Mouse (Mus musculus) liver, embryonic 14.5 days (tissue): ENCODE data around the gene Ubl7. TPM values are rescaled to one million over a fixed set of nuclear protein-coding genes. Genes with fewer than 3 reads are reported as not detected.

Source experiments
- ATAC-seq: fragments of 200-750 bp; cut with Nextera tagmentation; 2 replicates; pipeline ENCODE4 v1.8.0; 2017; ENCODE audit warnings: moderate number of reproducible peaks, mild to moderate bottlenecking, moderate library complexity; ENCODE audit not compliant: insufficient read depth
- DNase-seq, 3 experiments: peaks; one replicate each; pipeline ENCODE4 v3.0.0-alpha.2; 2012 to 2013; ENCODE audit warnings: low read depth in 3 of 3, low spot score in 3 of 3
- H3K27ac ChIP-seq: fragments of 300-500 bp; sonication (generic); 2 replicates; pipeline ENCODE4 v1.5.1; 2014; ENCODE audit warnings: moderate library complexity, mild to moderate bottlenecking, control low read depth, inconsistent platforms
- H3K27me3 ChIP-seq: fragments of 300-500 bp; sonication (generic); 2 replicates; pipeline ENCODE4 v1.6.1; 2014; ENCODE audit warnings: mild to moderate bottlenecking, low read length, moderate library complexity; ENCODE audit not compliant: control insufficient read depth, insufficient read depth
- H3K36me3 ChIP-seq: fragments of 300-500 bp; sonication (generic); replicated peaks from 2 replicates; pipeline ENCODE4 v1.6.1; 2014; ENCODE audit warnings: low read depth; ENCODE audit not compliant: control insufficient read depth, insufficient read depth
- H3K4me1 ChIP-seq, 2 experiments: fragments of 200-500 bp in 1 of 2; fragments of 300-500 bp in 1 of 2; sonication (generic) in 1 of 2; replicated peaks; 2 replicates each; pipeline ENCODE4 v1.6.1; 2012 to 2014; ENCODE audit warnings: antibody characterized with exemption in 1 of 2, inconsistent platforms in 1 of 2, low read length in 1 of 2; ENCODE audit not compliant: control insufficient read depth in 2 of 2, insufficient read depth in 2 of 2
- H3K4me2 ChIP-seq: fragments of 300-500 bp; sonication (generic); 2 replicates; pipeline ENCODE4 v1.6.1; 2014; ENCODE audit warnings: low read depth, mild to moderate bottlenecking, control low read depth, moderate library complexity
- H3K4me3 ChIP-seq, 2 experiments: fragments of 200-500 bp in 1 of 2; fragments of 300-500 bp in 1 of 2; sonication (generic) in 1 of 2; 2 replicates each; pipeline ENCODE4 v1.5.1; 2012 to 2014; ENCODE audit warnings: low read depth in 2 of 2, low read length in 2 of 2, mild to moderate bottlenecking in 2 of 2, control low read depth in 1 of 2, inconsistent platforms in 1 of 2, moderate library complexity in 1 of 2; ENCODE audit not compliant: insufficient read depth in 1 of 2
- H3K9ac ChIP-seq: fragments of 300-500 bp; sonication (generic); replicated peaks from 2 replicates; pipeline ENCODE4 v1.6.1; 2014; ENCODE audit warnings: mild to moderate bottlenecking, control low read depth, moderate library complexity
- H3K9me3 ChIP-seq: fragments of 300-500 bp; sonication (generic); 2 replicates; pipeline ENCODE4 v1.6.1; 2016; ENCODE audit warnings: low read length, mixed read lengths; ENCODE audit not compliant: control insufficient read depth
- CTCF ChIP-seq: IDR thresholded peaks from 2 replicates; pipeline ENCODE4 v1.5.1; 2016; ENCODE audit warnings: antibody characterized with exemption, low read depth, control low read depth
- EP300 ChIP-seq: IDR thresholded peaks from 2 replicates; pipeline ENCODE4 v1.6.1; 2016; ENCODE audit warnings: antibody characterized with exemption, low read depth
- WGBS: fragments of 180-500 bp; shearing (Covaris S2); extraction: QIAGEN DNeasy Blood & Tissue Kit; methylation state at CpG from one replicate; pipeline ENCODE4 v1.1.7; 2014; ENCODE audit not compliant: insufficient replicate concordance; 5-methylcytosine and 5-hydroxymethylcytosine counted together
- polyA plus RNA-seq, 2 experiments: library from polyadenylated mRNA; depleted of rRNA in 1 of 2; stranded (reverse) in 1 of 2; unstranded in 1 of 2; fragments of >200 nt; fragmentation: Nextera tagmentation in 1 of 2; extraction: Ambion mirVana in 1 of 2; gene quantifications; 2 replicates each; pipeline versions ENCODE4 v1.2.1 to v1.2.3; 2012 to 2014

Ubl7 gene
- polyA plus RNA-seq, 2 experiments, result 25.4 to 44.8 TPM

GRCm38 (mm10) chr9:57958615-57959014 is 47.8 kb downstream of the Ubl7 start:
- no peak overlapping the region for H3K4me2 ChIP-seq
- no peaks in the 10 kb centered on the region for H3K36me3 ChIP-seq
- ATAC-seq, result no peak
- H3K9ac ChIP-seq, result no peak overlapping the region
- no peak overlapping the region for H3K4me3 ChIP-seq
- 54% methylated on average over 1 of the region's 1 CpGs for WGBS
- no peak for TF ChIP-seq CTCF
- DNase-seq, result no peak
- no peak overlapping the region for H3K27ac ChIP-seq
- H3K9me3 ChIP-seq, result no peaks in the 10 kb centered on the region
- H3K4me1 ChIP-seq, result no peaks in the 10 kb centered on the region
- H3K27me3 ChIP-seq, result no peaks in the 10 kb centered on the region

- no peaks in the 10 kb centered on the region for H3K4me1 ChIP-seq
- no peak for ATAC-seq
- no peak overlapping the region for H3K9ac ChIP-seq
- no peak overlapping the region for H3K27ac ChIP-seq
- H3K4me2 ChIP-seq, result no peak overlapping the region
- H3K4me3 ChIP-seq, result no peak overlapping the region
- H3K9me3 ChIP-seq, result no peaks in the 10 kb centered on the region
- no peak for TF ChIP-seq EP300
- TF ChIP-seq CTCF, result no peak
- 56% methylated on average over 10 of the region's 10 CpGs for WGBS
- DNase-seq, result no peak
- H3K27me3 ChIP-seq, result no peaks in the 10 kb centered on the region
- H3K36me3 ChIP-seq, result no peaks in the 10 kb centered on the region
These were observed 48.6 kb downstream of the Ubl7 start for GRCm38 (mm10) chr9:57959399-57959798.

GRCm38 (mm10) chr9:57959886-57960866 is 49.4 kb downstream of the Ubl7 start:
- TF ChIP-seq CTCF (no peak), EP300 (no peak)
- Histone ChIP-seq H3K9ac (no peak overlapping the region), H3K36me3 (no peaks in the 10 kb centered on the region), H3K27ac (no peak overlapping the region), H3K4me3 (no peak overlapping the region), H3K27me3 (no peaks in the 10 kb centered on the region), H3K9me3 (no peaks in the 10 kb centered on the region), H3K4me1 (no peaks in the 10 kb centered on the region), H3K4me2 (no peak overlapping the region)
- ATAC-seq (no peak), DNase-seq (no peak)
- 68% methylated on average over 17 of the region's 17 CpGs for WGBS

- Histone ChIP-seq H3K9me3 (no peaks in the 10 kb centered on the region), H3K27ac (no peak overlapping the region), H3K36me3 (no peaks in the 10 kb centered on the region), H3K4me1 (no peaks in the 10 kb centered on the region), H3K4me3 (no peak overlapping the region), H3K27me3 (no peaks in the 10 kb centered on the region), H3K4me2 (no peak overlapping the region), H3K9ac (no peak overlapping the region)
- DNase-seq (no peak), ATAC-seq (no peak)
- WGBS, result 70% methylated on average over 15 of the region's 15 CpGs
- no peak for TF ChIP-seq CTCF
- TF ChIP-seq EP300, result no peak
These were observed 50.4 kb downstream of the Ubl7 start for GRCm38 (mm10) chr9:57961226-57961625.

- Histone ChIP-seq H3K4me2 (no peak overlapping the region), H3K9me3 (no peaks in the 10 kb centered on the region), H3K36me3 (no peaks in the 10 kb centered on the region), H3K4me1 (no peaks in the 10 kb centered on the region), H3K27me3 (no peaks in the 10 kb centered on the region), H3K4me3 (no peak overlapping the region), H3K9ac (no peak overlapping the region), H3K27ac (no peak overlapping the region)
- WGBS, result 61% methylated on average over 17 of the region's 17 CpGs
- DNase-seq, result no peak
- ATAC-seq, result no peak
- TF ChIP-seq CTCF (no peak), EP300 (no peak)
These were observed 51.3 kb downstream of the Ubl7 start for GRCm38 (mm10) chr9:57961863-57962778.
